ENCODE assay signal across 1 mouse cellular context in the genomic region with DNA sequence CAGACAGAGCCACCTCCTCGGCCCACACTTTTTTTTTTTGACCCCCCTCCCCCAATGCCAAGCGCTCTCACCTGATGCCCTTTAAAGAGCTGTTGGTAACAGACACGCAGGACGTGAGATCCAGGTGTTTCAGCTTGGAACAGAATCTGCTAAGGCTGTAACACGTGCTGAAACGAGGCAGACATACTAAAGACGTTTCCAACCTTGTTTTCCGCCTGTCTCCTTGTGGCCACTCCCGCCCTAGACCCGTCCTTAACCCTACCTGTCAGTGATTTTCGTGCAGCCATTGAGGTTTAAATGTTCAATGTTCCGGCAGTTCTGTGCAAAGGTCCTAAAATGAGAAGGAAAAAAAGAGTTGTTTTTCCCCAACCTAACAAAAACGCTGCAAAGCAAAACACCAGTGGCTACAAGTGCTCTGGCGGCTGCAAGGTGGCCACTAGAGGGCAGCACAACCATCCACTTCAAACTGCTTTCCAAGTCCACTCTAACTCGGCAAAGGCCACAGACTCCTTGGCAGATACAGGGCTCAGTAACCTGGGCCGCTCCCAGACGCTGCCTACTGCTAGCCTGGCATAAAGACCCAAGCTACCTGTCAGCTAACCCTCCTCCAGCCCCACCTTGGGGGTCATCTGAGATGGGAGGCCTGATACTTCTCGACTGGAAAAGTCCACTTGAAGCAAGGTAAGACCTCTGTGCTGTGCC.
TF ChIP-seq lines count a peak whose summit lies in the region.

No protein-coding gene starts in this region.

TF ChIP-seq in CH12.LX, 34 proteins besides CTCF, POLR2A, EP300 and RAD21:
- TF ChIP-seq JUN (IDR thresholded peaks at IDR 0.05; ENCODE audit: insufficient read depth, low read depth, low read length) (no peak), BHLHE40 (IDR thresholded peaks at IDR 0.05; ENCODE audit: low read depth, low read length) (0 out of 2 replicates have a peak, but pooled peaks have one; percentile 13), IRF4 (IDR thresholded peaks at IDR 0.05; ENCODE audit: low read depth, low read length) (peak; percentile 11; the same call in 1 of the 2 replicates), MXI1 (IDR thresholded peaks at IDR 0.05; ENCODE audit: low read depth, low read length) (peak; percentile 38; the same call in 1 of the 2 replicates), ZC3H11A (IDR thresholded peaks at IDR 0.05; ENCODE audit: low read depth, low read length) (peak; percentile 53), HCFC1 (IDR thresholded peaks at IDR 0.05; ENCODE audit: low read depth, low read length) (no peak), ZNF384 (IDR thresholded peaks at IDR 0.05; ENCODE audit: low read depth, low read length) (peak; percentile 33; the same call in 1 of the 2 replicates), MAX (IDR thresholded peaks at IDR 0.05; ENCODE audit: low read length) (peak; percentile 51; the same call in 1 of the 2 replicates), TCF12 (IDR thresholded peaks at IDR 0.05; ENCODE audit: low read depth, low read length) (0 out of 2 replicates have a peak, but pooled peaks have one; percentile 8), NELFE (IDR thresholded peaks at IDR 0.05; ENCODE audit: low read depth, low read length) (peak; percentile 16; the same call in 1 of the 2 replicates), SIN3A (IDR thresholded peaks at IDR 0.05; ENCODE audit: low read length) (peak; percentile 47; the same call in 1 of the 2 replicates), SMC3 (IDR thresholded peaks at IDR 0.05; ENCODE audit: low read depth, low read length) (peak; percentile 86), MAZ (IDR thresholded peaks at IDR 0.05; ENCODE audit: low read depth, low read length) (no peak), MEF2A (IDR thresholded peaks at IDR 0.05; ENCODE audit: borderline replicate concordance, low read depth, low read length) (0 out of 2 replicates have a peak, but pooled peaks have one; percentile 3)
TF ChIP-seq in CH12.LX: peak in this region for 11.
